Mouse (Mus musculus) spleen, postnatal 36 days (tissue): ENCODE measurements around the gene Gps1.
"Not testable (repeated sequence)": the region's sequence is repeated elsewhere in the genome, so short reads cannot be mapped to it uniquely, and the experiment has no call there.

Experiments
- DNase-seq, 2 experiments: peaks; one replicate each; pipeline ENCODE4 v3.0.0; 2022; ENCODE audit warnings: low spot score in 2 of 2, mixed read lengths in 1 of 2

Gps1 gene

GRCm38 (mm10) chr11:120785145-120785544, 1.1 kb downstream of the Gps1 start:
- no peak for DNase-seq

GRCm38 (mm10) chr11:120788460-120788859, 4.4 kb downstream of the Gps1 start:
- not testable (repeated sequence) for DNase-seq

- DNase-seq: no peak
These were observed 5.3 kb downstream of the Gps1 start for GRCm38 (mm10) chr11:120789355-120789754.

- no peak for DNase-seq
These were observed 5.7 kb downstream of the Gps1 start for GRCm38 (mm10) chr11:120789810-120790209.

GRCm38 (mm10) chr11:120792652-120793051, 8.6 kb downstream of the Gps1 start:
- DNase-seq: no peak

- DNase-seq: peak; percentile 92 to 94
These were observed 11.9 kb downstream of the Gps1 start, which contains the start of gene Dus1l for GRCm38 (mm10) chr11:120795756-120796613. Gene Dus1l, minus strand, starts transcription at chr11:120796403.

GRCm38 (mm10) chr11:120796614-120796946, 12.5 kb downstream of the Gps1 start:
- no peak for DNase-seq

GRCm38 (mm10) chr11:120798244-120798643, 14.2 kb downstream of the Gps1 start:
- DNase-seq: no peak

- no peak for DNase-seq
These were observed 15.3 kb downstream of the Gps1 start for GRCm38 (mm10) chr11:120799316-120799890.

GRCm38 (mm10) chr11:120800061-120800904, 16.2 kb downstream of the Gps1 start:
- DNase-seq: peak; percentile 70 to 71

- DNase-seq: no peak
These were observed 20.2 kb downstream of the Gps1 start for GRCm38 (mm10) chr11:120804274-120804673.

- no peak for DNase-seq
These were observed 20.7 kb downstream of the Gps1 start for GRCm38 (mm10) chr11:120804769-120805168.

GRCm38 (mm10) chr11:120805375-120806298, 21.6 kb downstream of the Gps1 start:
- DNase-seq: no peak

GRCm38 (mm10) chr11:120808010-120808409, 23.9 kb downstream of the Gps1 start:
- DNase-seq: no peak

GRCm38 (mm10) chr11:120812068-120812467, 28.0 kb downstream of the Gps1 start:
- DNase-seq: no peak

GRCm38 (mm10) chr11:120817358-120817757, 33.3 kb downstream of the Gps1 start:
- no peak for DNase-seq

- no peak for DNase-seq
These were observed 34.2 kb downstream of the Gps1 start for GRCm38 (mm10) chr11:120818251-120818650.

- no peak for DNase-seq
These were observed 35.5 kb downstream of the Gps1 start for GRCm38 (mm10) chr11:120819556-120819955.

- DNase-seq: no peak
These were observed 36.5 kb downstream of the Gps1 start for GRCm38 (mm10) chr11:120820546-120820945.

GRCm38 (mm10) chr11:120821076-120821922, 37.2 kb downstream of the Gps1 start:
- DNase-seq: no peak
